Mouse (Mus musculus): ENCODE measurements at regions not wholly inside any gene's neighbourhood (a gene's known extent, or its start where the extent isn't known, plus 50 kb on each side); places are given as distances from the start of the nearest gene placed in this dataset.

DNA sequence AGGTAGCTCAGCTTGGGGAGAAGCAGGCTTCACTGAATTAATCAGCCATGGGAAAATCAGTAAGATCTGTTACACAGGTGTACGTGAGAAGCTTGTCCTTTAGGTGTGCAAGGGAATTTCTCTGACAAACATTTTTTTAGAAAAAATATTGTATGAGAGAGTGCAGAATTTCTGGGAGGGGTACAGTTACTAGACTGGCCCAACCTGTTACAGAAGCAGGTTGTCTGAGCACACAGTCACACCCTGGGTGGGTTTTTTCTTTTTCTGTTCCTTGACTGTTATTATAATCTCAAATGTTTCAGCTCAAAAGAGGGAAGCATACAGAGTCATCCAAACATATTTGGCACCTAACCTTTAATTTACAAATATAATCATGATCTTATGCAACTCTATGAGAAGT is 412.7 kb upstream of the Klf6 start:
- TF ChIP-seq CTCF (IDR thresholded peaks at IDR 0.05; ENCODE audit: low read depth): no peak
- DNase-seq (ENCODE audit: low spot score): no peak
- no peaks in the 10 kb centered on the region for H3K27me3 ChIP-seq (ENCODE audit: insufficient read depth, low read length)
- H3K4me1 ChIP-seq (ENCODE audit: insufficient read depth, low read length): no peaks in the 10 kb centered on the region
- no peak overlapping the region for H3K9ac ChIP-seq (replicated peaks; ENCODE audit: low read length)
- H3K4me3 ChIP-seq (ENCODE audit: low read length): no peak overlapping the region
- H3K9me3 ChIP-seq (ENCODE audit: low read length): no peaks in the 10 kb centered on the region
- no peak overlapping the region for H3K4me2 ChIP-seq (ENCODE audit: low read depth, low read length)
- WGBS: 89% methylated on average over 1 of the region's 1 CpGs
- no peak overlapping the region for H3K27ac ChIP-seq
- no peak for ATAC-seq
- H3K36me3 ChIP-seq (ENCODE audit: insufficient read depth, low read length): no peaks in the 10 kb centered on the region

GRCm38 (mm10) chr13:5480779-5481178 is 380.5 kb upstream of the Klf6 start:
- no peak overlapping the region for H3K27ac ChIP-seq
- H3K4me2 ChIP-seq (ENCODE audit: low read depth, low read length): no peak overlapping the region
- no peak overlapping the region for H3K9ac ChIP-seq (replicated peaks; ENCODE audit: low read length)
- H3K9me3 ChIP-seq (ENCODE audit: low read length): no peaks in the 10 kb centered on the region
- H3K4me3 ChIP-seq (ENCODE audit: low read length): no peak overlapping the region
- DNase-seq (ENCODE audit: low spot score): no peak
- no peak for ATAC-seq
- no peaks in the 10 kb centered on the region for H3K36me3 ChIP-seq (ENCODE audit: insufficient read depth, low read length)
- TF ChIP-seq CTCF (IDR thresholded peaks at IDR 0.05; ENCODE audit: low read depth): no peak
- no peaks in the 10 kb centered on the region for H3K27me3 ChIP-seq (ENCODE audit: insufficient read depth, low read length)
- 67% methylated on average over 2 of the region's 2 CpGs for WGBS
- H3K4me1 ChIP-seq (ENCODE audit: insufficient read depth, low read length): no peaks in the 10 kb centered on the region

DNA sequence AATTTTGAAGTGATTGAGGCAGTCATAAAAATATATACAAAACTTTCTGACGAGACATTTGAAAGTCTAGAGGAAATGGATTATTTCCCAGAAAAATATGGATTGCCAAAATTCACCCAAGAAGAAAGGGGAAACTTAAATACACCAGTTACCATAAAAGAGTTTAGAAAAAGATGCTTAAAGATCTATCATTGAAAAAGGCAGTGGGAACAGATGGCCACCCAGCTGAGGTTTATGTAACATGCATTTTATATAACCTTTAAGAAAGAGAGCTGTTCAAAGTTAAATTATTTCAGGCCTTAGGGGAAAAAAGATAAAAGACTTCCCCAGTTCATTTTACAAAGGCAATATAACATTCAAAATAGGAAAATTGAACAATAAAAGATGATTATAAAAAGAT is 369.0 kb upstream of the Klf6 start:
- ATAC-seq (no peak), DNase-seq (ENCODE audit: low spot score) (no peak)
- no peaks in the 10 kb centered on the region for H3K27me3 ChIP-seq (ENCODE audit: insufficient read depth, low read length)
- WGBS: 84% methylated on average over 1 of the region's 1 CpGs
- no peak overlapping the region for H3K4me2 ChIP-seq (ENCODE audit: low read depth, low read length)
- no peaks in the 10 kb centered on the region for H3K4me1 ChIP-seq (ENCODE audit: insufficient read depth, low read length)
- TF ChIP-seq CTCF (IDR thresholded peaks at IDR 0.05; ENCODE audit: low read depth): no peak
- no peaks in the 10 kb centered on the region for H3K36me3 ChIP-seq (ENCODE audit: insufficient read depth, low read length)
- H3K9me3 ChIP-seq (ENCODE audit: low read length): no peaks in the 10 kb centered on the region
- no peak overlapping the region for H3K4me3 ChIP-seq (ENCODE audit: low read length)
- H3K9ac ChIP-seq (replicated peaks; ENCODE audit: low read length): no peak overlapping the region
- no peak overlapping the region for H3K27ac ChIP-seq

- Histone ChIP-seq H3K36me3 (ENCODE audit: insufficient read depth, low read length) (no peaks in the 10 kb centered on the region), H3K9me3 (ENCODE audit: low read length) (no peaks in the 10 kb centered on the region), H3K4me3 (ENCODE audit: low read length) (no peak overlapping the region), H3K9ac (replicated peaks; ENCODE audit: low read length) (no peak overlapping the region), H3K4me1 (ENCODE audit: insufficient read depth, low read length) (no peaks in the 10 kb centered on the region), H3K27ac (no peak overlapping the region), H3K27me3 (ENCODE audit: insufficient read depth, low read length) (no peaks in the 10 kb centered on the region), H3K4me2 (ENCODE audit: low read depth, low read length) (no peak overlapping the region)
- no peak for ATAC-seq
- no peak for TF ChIP-seq CTCF (IDR thresholded peaks at IDR 0.05; ENCODE audit: low read depth)
- no peak for DNase-seq (ENCODE audit: low spot score)
These were observed 363.7 kb upstream of the Klf6 start for GRCm38 (mm10) chr13:5497535-5497934.

- no peak for TF ChIP-seq CTCF (IDR thresholded peaks at IDR 0.05; ENCODE audit: low read depth)
- no peaks in the 10 kb centered on the region for H3K36me3 ChIP-seq (ENCODE audit: insufficient read depth, low read length)
- no peak overlapping the region for H3K9ac ChIP-seq (replicated peaks; ENCODE audit: low read length)
- H3K4me3 ChIP-seq (ENCODE audit: low read length): no peak overlapping the region
- H3K4me1 ChIP-seq (ENCODE audit: insufficient read depth, low read length): no peaks in the 10 kb centered on the region
- no peaks in the 10 kb centered on the region for H3K27me3 ChIP-seq (ENCODE audit: insufficient read depth, low read length)
- H3K4me2 ChIP-seq (ENCODE audit: low read depth, low read length): no peak overlapping the region
- no peaks in the 10 kb centered on the region for H3K9me3 ChIP-seq (ENCODE audit: low read length)
- ATAC-seq (no peak), DNase-seq (ENCODE audit: low spot score) (no peak)
- H3K27ac ChIP-seq: no peak overlapping the region
These were observed 349.5 kb upstream of the Klf6 start for GRCm38 (mm10) chr13:5511784-5512183.

DNA sequence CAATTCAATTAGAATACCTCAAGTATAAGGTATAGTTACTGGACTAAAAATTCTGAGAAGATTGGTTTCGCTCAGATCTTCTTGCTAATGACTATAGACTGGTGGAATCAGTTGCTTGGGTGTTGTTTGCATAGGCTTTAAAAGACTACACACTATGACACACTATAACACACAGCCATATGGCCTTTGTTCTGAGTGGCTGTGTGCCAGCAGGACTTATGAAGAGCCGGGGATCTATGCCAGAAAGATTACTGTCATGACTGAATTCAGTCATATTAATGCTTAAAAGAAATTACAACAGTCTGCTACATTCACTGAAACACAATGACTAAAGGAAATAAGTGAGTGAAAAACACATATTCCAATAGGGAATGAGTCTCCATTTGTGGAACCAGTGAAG is 345.7 kb upstream of the Klf6 start:
- WGBS: 68% methylated on average over 2 of the region's 2 CpGs
- H3K4me1 ChIP-seq (ENCODE audit: insufficient read depth, low read length): no peaks in the 10 kb centered on the region
- peak; percentile 70; the same call in 1 of the 2 replicates for ATAC-seq
- DNase-seq (ENCODE audit: low spot score): peak; percentile 79
- no peak overlapping the region for H3K4me3 ChIP-seq (ENCODE audit: low read length)
- H3K9ac ChIP-seq (replicated peaks; ENCODE audit: low read length): no peak overlapping the region
- H3K27ac ChIP-seq: no peak overlapping the region
- H3K27me3 ChIP-seq (ENCODE audit: insufficient read depth, low read length): no peaks in the 10 kb centered on the region
- no peak overlapping the region for H3K4me2 ChIP-seq (ENCODE audit: low read depth, low read length)
- H3K36me3 ChIP-seq (ENCODE audit: insufficient read depth, low read length): no peaks in the 10 kb centered on the region
- no peaks in the 10 kb centered on the region for H3K9me3 ChIP-seq (ENCODE audit: low read length)
- TF ChIP-seq CTCF (IDR thresholded peaks at IDR 0.05; ENCODE audit: low read depth): no peak

GRCm38 (mm10) chr13:5516088-5516487 is 345.2 kb upstream of the Klf6 start:
- H3K4me3 ChIP-seq (ENCODE audit: low read length): no peak overlapping the region
- no peaks in the 10 kb centered on the region for H3K36me3 ChIP-seq (ENCODE audit: insufficient read depth, low read length)
- ATAC-seq (peak; percentile 73), DNase-seq (ENCODE audit: low spot score) (peak; percentile 12)
- H3K4me2 ChIP-seq (ENCODE audit: low read depth, low read length): no peak overlapping the region
- no peak overlapping the region for H3K9ac ChIP-seq (replicated peaks; ENCODE audit: low read length)
- H3K27me3 ChIP-seq (ENCODE audit: insufficient read depth, low read length): no peaks in the 10 kb centered on the region
- no peak overlapping the region for H3K27ac ChIP-seq
- no peak for TF ChIP-seq CTCF (IDR thresholded peaks at IDR 0.05; ENCODE audit: low read depth)
- 70% methylated on average over 2 of the region's 2 CpGs for WGBS
- no peaks in the 10 kb centered on the region for H3K9me3 ChIP-seq (ENCODE audit: low read length)
- H3K4me1 ChIP-seq (ENCODE audit: insufficient read depth, low read length): no peaks in the 10 kb centered on the region

Measured in hindbrain, postnatal 0 days (tissue).